Mouse (Mus musculus) ES-E14 (cell line): ENCODE data around the gene P3h3.

Experiments
- CHD2 ChIP-seq: IDR thresholded peaks from 2 replicates; pipeline ENCODE4 v1.6.1; 2014; ENCODE audit warnings: mild to moderate bottlenecking, low read depth, low read length, inconsistent platforms
- HCFC1 ChIP-seq: IDR thresholded peaks from 2 replicates; pipeline ENCODE4 v1.6.1; 2012; ENCODE audit warnings: low read length, inconsistent platforms, borderline replicate concordance; ENCODE audit not compliant: insufficient read depth
- MAFK ChIP-seq: IDR thresholded peaks from 2 replicates; pipeline ENCODE4 v1.6.1; 2014; ENCODE audit warnings: mild to moderate bottlenecking, low read depth, low read length, inconsistent platforms; ENCODE audit not compliant: insufficient read depth
- ZC3H11A ChIP-seq: IDR thresholded peaks from 2 replicates; pipeline ENCODE4 v1.6.1; 2012; ENCODE audit warnings: low read depth, mild to moderate bottlenecking, inconsistent platforms, low read length, borderline replicate concordance

DNA sequence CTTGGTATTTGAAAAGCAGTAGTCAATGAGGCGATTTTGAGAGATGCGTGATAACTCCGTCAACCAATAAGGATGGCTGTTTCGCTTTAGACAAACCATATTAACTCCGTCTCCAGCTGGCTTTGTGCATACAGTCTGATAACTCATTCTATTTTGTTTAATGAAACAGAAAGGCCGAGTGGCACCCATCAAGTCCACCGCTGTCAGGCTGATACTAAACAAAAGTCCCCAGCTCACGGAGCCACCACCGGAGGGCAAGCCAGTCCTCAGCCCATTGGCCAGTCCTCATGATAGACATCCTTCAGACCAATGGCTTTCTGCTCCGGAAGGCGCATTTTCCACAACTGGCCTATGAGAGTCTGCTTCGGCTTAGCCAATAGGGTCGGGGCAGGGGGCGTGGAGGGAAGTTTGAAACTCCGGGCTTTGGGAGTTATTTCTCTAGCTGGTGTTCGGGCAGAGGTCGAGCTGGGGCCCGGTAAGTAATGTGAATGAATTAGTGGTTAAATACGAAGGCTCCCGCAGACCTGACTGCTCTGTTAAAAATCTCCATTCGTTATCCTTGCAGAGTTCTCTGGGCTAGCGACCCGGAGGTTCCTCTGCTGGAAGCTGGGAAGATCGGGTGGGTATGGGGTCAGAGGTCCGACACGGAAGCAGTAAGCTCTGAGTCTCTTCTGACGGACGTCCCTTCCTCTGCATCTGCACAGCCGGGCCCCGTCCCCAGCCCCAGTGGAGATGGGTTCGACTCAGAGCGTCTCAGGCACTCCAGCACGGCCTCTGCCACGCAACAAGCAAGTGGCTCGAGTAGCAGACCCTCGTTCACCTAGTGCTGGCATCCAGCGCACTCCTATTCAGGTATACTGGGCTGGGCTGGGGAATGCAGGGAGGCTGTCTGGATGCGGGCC, 27.5 kb downstream of the P3h3 start:
- TF ChIP-seq MAFK (no peak), ZC3H11A (no peak), HCFC1 (no peak), CHD2 (peak; percentile 91)
